Mouse (Mus musculus) small intestine, adult 2 months (tissue): ENCODE measurements around the gene Rrp15.

Experiments
- CTCF ChIP-seq: fragments of 200-500 bp; IDR thresholded peaks from 2 replicates; pipeline ENCODE4 v1.5.1; 2012; ENCODE audit warnings: low read depth, mild to moderate bottlenecking, control low read depth, inconsistent platforms, low read length, moderate library complexity, mixed read lengths; ENCODE audit not compliant: insufficient replicate concordance, insufficient read length; ENCODE audit errors: extremely low read depth
- POLR2A ChIP-seq: fragments of 200-500 bp; IDR thresholded peaks from 2 replicates; pipeline ENCODE4 v1.6.1; 2012; ENCODE audit warnings: low read depth, mild to moderate bottlenecking, control low read depth, inconsistent platforms, low read length, moderate library complexity

DNA sequence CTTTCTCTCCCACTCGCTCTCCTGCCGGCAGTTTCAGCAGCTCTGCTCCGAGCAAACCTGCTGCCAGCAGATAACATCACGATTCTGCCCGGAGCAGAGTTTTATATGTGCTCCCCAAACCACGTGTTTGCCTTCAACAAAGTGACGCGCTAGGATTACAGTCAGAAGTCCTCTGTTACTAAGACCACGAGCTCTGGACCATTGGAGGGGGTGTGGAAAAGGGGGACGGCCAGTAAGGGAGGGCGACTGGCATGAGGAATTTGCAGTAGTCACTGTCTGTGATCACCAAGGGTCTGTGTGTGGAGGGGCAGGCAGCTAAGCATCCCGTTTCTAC, 43.3 kb downstream of the Rrp15 start, which contains the start of gene Tgfb2:
- TF ChIP-seq CTCF (no peak), POLR2A (no peak)
